Mouse (Mus musculus) kidney, embryonic 15.5 days (tissue): ENCODE data around the gene Degs2. TPM values are rescaled to one million over a fixed set of nuclear protein-coding genes. Genes with fewer than 3 reads are reported as not detected.

ENCODE experiments used
- ATAC-seq: fragments of 200-750 bp; cut with Nextera tagmentation; replicated peaks from 2 replicates; pipeline ENCODE4 v1.8.0; 2017; ENCODE audit warnings: moderate TSS enrichment; ENCODE audit not compliant: low FRiP score
- H3K27ac ChIP-seq: fragments of 300-500 bp; sonication (generic); 2 replicates; pipeline ENCODE4 v1.5.1; 2015; ENCODE audit warnings: mild to moderate bottlenecking, inconsistent platforms
- H3K27me3 ChIP-seq: fragments of 300-500 bp; sonication (generic); 2 replicates; pipeline ENCODE4 v1.6.1; 2015; ENCODE audit warnings: inconsistent platforms
- H3K36me3 ChIP-seq: fragments of 300-500 bp; sonication (generic); 2 replicates; pipeline ENCODE4 v1.6.1; 2015; ENCODE audit warnings: inconsistent platforms
- H3K4me1 ChIP-seq: fragments of 300-500 bp; sonication (generic); 2 replicates; pipeline ENCODE4 v1.6.1; 2015; ENCODE audit warnings: inconsistent platforms
- H3K4me2 ChIP-seq: fragments of 300-500 bp; sonication (generic); 2 replicates; pipeline ENCODE4 v1.6.1; 2015; ENCODE audit warnings: moderate library complexity, mild to moderate bottlenecking, inconsistent platforms
- H3K4me3 ChIP-seq: fragments of 300-500 bp; sonication (generic); replicated peaks from 2 replicates; pipeline ENCODE4 v1.5.1; 2015; ENCODE audit warnings: mild to moderate bottlenecking, inconsistent platforms
- H3K9ac ChIP-seq: fragments of 300-500 bp; sonication (generic); 2 replicates; pipeline ENCODE4 v1.6.1; 2015; ENCODE audit warnings: mild to moderate bottlenecking, inconsistent platforms
- H3K9me3 ChIP-seq: fragments of 300-500 bp; sonication (generic); replicated peaks from 2 replicates; pipeline ENCODE4 v1.6.1; 2016; ENCODE audit warnings: inconsistent platforms
- WGBS: fragments of 180-500 bp; shearing (Covaris S2); methylation state at CpG from one replicate; pipeline ENCODE4 v1.1.7; 2015; ENCODE audit warnings: mixed read lengths; 5-methylcytosine and 5-hydroxymethylcytosine counted together
- polyA plus RNA-seq: library from polyadenylated mRNA; unstranded; fragments of >200 nt; fragmentation: Nextera tagmentation; extraction: Ambion mirVana; gene quantifications from 2 replicates; pipeline ENCODE4 v1.2.1, GENCODE M21; 2015

Gene Degs2
- polyA plus RNA-seq, 1 experiment from 2014 or later, result 7.0 TPM

DNA sequence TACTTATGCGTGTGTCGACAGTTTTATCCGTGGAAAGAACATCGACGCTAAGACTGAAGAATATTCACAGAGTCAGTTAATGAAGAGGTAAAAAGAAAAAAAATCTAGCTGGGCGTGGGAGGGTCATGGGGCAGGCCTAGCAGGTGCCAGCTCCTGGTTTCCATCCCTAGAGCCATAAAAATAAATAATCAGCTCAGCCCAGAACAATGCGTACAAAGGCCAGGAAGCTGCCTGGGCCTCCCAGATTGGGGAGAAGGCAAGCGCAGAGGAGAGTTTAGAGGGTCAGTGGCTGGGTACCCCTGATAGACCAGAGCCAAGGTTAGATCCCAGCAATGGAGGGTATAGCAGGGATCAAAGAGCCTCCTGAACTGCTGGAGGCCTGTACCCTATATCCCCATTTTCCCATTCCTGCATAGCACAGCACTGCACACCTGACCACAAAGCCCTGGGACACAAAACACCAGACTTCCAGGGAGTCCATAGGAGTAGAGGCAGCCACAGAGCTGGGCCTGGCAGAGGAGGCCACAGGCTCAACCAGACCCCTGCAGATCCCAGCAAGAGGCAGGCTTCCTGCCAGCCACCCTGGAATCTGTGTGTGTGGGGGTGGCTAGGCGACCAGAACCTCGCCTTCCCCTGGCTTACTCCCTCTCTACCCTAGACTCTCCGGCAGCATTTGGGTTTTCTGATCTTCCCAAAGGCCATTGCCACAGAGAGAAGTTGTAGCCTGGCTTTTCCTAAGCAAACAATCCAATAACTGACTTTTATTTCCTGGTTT is 3.2 kb downstream of the Degs2 start:
- no peaks in the 10 kb centered on the region for H3K9me3 ChIP-seq
- H3K4me3 ChIP-seq, result no peak overlapping the region
- no peaks in the 10 kb centered on the region for H3K36me3 ChIP-seq
- no peak overlapping the region for H3K4me2 ChIP-seq
- H3K9ac ChIP-seq, result no peak overlapping the region
- peaks cover 36% of the 10 kb centered on the region for H3K27me3 ChIP-seq
- peaks cover 39% of the 10 kb centered on the region for H3K4me1 ChIP-seq
- no peak for ATAC-seq
- peak overlapping the region; percentile 67; the same call in 1 of the 2 replicates for H3K27ac ChIP-seq
- 72% methylated on average over 11 of the region's 11 CpGs for WGBS

GRCm38 (mm10) chr12:108694223-108694622 is 7.9 kb downstream of the Degs2 start:
- Histone ChIP-seq H3K4me1 (peaks cover 11% of the 10 kb centered on the region), H3K27ac (no peak overlapping the region), H3K9ac (no peak overlapping the region), H3K36me3 (0 out of 2 replicates have a peak, but pooled peaks cover 4% of the 10 kb centered on the region), H3K9me3 (no peaks in the 10 kb centered on the region), H3K27me3 (no peaks in the 10 kb centered on the region), H3K4me3 (no peak overlapping the region), H3K4me2 (no peak overlapping the region)
- ATAC-seq, result no peak
- WGBS, result 89% methylated on average over 1 of the region's 1 CpGs

DNA sequence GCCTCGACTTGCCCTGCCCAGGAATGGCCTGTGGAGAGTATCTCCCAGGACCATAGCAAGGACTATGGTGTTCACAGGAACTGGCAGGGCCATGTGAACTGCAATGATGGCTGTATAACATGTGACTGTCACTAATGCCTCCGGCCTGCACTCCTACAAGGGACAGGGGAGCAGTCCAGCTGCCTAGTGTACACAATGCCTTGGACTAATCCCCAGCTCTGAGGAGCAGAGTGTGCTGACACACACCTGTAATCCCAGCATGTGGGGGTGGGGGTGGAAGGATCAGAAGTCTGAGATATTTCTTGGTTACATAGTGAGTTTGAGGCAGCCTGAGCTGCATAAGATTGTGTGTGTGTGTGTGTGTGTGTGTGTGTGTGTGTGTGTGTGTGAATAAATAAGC is 8.5 kb downstream of the Degs2 start:
- WGBS, result 39% methylated on average over 2 of the region's 2 CpGs
- ATAC-seq, result no peak
- Histone ChIP-seq H3K27me3 (no peaks in the 10 kb centered on the region), H3K4me3 (no peak overlapping the region), H3K4me2 (no peak overlapping the region), H3K27ac (no peak overlapping the region), H3K9me3 (no peaks in the 10 kb centered on the region), H3K36me3 (peaks cover 10% of the 10 kb centered on the region), H3K4me1 (peaks cover 5% of the 10 kb centered on the region), H3K9ac (no peak overlapping the region)

DNA sequence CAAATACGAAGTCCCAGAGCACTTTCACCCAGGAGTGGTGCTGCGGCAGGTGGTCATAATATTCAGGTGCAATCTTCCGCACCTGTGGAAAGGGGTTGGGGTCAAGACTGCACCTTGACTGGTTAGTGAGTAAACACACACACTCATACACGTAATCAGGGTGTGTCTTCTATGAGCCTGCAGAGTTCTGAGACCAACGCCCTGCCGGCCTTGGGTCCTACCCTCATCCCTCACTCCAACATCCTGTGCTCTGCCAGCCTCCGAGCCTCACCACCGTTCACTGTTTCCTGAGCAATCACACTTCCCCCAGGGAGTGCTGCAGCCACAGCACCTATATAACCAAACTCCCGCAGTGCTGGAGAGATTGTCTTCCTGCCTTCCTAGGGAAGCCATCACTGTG is 11.6 kb downstream of the Degs2 start:
- no peak overlapping the region for H3K4me3 ChIP-seq
- peaks cover 35% of the 10 kb centered on the region for H3K36me3 ChIP-seq
- H3K9me3 ChIP-seq, result no peaks in the 10 kb centered on the region
- no peak overlapping the region for H3K27ac ChIP-seq
- H3K4me1 ChIP-seq, result peaks cover 13% of the 10 kb centered on the region
- H3K4me2 ChIP-seq, result no peak overlapping the region
- 69% methylated on average over 9 of the region's 9 CpGs for WGBS
- H3K9ac ChIP-seq, result no peak overlapping the region
- ATAC-seq, result no peak
- H3K27me3 ChIP-seq, result no peaks in the 10 kb centered on the region

DNA sequence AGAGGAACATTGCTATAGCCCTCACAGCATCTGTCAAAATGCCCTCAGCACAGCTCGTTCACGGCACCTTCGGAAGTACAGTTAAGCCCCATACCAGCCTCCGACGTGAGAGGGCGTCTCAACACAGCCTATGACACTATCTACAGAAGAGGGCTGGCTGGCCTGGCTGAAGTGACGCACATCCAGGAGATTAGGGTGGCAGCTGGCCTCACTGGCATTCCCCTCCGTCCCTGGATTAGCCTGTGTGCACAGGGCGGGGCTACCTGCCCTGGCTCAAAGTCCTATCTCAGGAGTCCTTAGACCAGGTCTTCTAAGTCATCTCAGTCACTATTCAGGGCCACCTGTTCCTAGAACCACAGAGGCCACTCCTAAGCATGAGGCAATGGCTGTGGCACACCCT is 12.9 kb downstream of the Degs2 start:
- Histone ChIP-seq H3K9me3 (no peaks in the 10 kb centered on the region), H3K27me3 (no peaks in the 10 kb centered on the region), H3K4me2 (no peak overlapping the region), H3K36me3 (peaks cover 46% of the 10 kb centered on the region), H3K27ac (no peak overlapping the region), H3K4me1 (peaks cover 13% of the 10 kb centered on the region), H3K9ac (no peak overlapping the region), H3K4me3 (no peak overlapping the region)
- WGBS, result 90% methylated on average over 9 of the region's 9 CpGs
- ATAC-seq, result no peak

DNA sequence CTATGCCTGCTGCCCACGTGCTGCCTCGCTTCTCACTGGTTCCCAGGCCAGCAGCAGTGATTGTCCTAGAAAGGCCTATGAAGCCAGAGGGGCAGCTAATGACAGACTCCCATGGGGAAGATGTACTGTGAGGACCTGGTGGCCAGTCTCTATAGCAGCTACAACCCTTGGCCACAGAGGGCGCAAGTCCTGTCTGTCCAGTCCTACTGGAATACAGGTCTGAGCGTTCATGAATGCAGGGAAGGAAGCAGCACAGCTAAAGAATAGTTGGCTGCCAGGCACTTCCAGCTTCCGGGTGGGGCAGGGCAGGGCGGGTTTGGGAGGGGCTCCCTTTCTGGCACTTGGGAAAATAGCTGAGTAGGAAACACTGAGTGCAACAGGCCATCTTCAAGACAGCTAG is 15.2 kb downstream of the Degs2 start:
- Histone ChIP-seq H3K27ac (peak overlapping the region; percentile 67), H3K4me2 (no peak overlapping the region), H3K9ac (no peak overlapping the region), H3K4me1 (peaks cover 13% of the 10 kb centered on the region), H3K36me3 (peaks cover 69% of the 10 kb centered on the region), H3K27me3 (no peaks in the 10 kb centered on the region), H3K4me3 (no peak overlapping the region), H3K9me3 (no peaks in the 10 kb centered on the region)
- 0 out of 2 replicates have a peak, but pooled peaks have one; percentile 22 for ATAC-seq
- 57% methylated on average over 6 of the region's 6 CpGs for WGBS

DNA sequence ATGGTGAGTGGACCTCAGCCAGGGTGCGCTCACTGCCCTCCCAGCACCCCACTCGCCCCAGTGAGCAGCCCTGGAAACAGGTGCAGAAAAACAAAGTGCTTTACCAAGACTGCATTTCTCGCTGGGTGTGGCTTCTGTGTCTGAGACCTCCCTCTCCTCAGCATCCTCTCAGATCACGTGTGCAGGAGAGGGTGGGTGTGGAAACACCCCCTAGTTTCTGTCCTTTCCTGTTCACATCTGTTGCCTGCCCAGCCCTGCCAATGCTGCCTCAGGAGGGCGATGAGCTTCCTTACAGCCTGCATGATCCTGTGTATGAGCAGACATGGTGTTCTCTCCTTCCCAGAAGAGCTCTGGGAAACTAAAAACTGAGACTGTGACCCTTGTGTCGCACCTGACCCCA is 15.7 kb downstream of the Degs2 start:
- no peak overlapping the region for H3K4me3 ChIP-seq
- 0 out of 2 replicates have a peak, but pooled peaks have one; percentile 5 for ATAC-seq
- no peaks in the 10 kb centered on the region for H3K27me3 ChIP-seq
- peak overlapping the region; percentile 67 for H3K27ac ChIP-seq
- WGBS, result 64% methylated on average over 6 of the region's 6 CpGs
- no peaks in the 10 kb centered on the region for H3K9me3 ChIP-seq
- peaks cover 73% of the 10 kb centered on the region for H3K36me3 ChIP-seq
- H3K4me1 ChIP-seq, result peaks cover 13% of the 10 kb centered on the region
- H3K9ac ChIP-seq, result no peak overlapping the region
- H3K4me2 ChIP-seq, result no peak overlapping the region

GRCm38 (mm10) chr12:108682240-108683023 is 19.7 kb downstream of the Degs2 start:
- WGBS, result 82% methylated on average over 13 of the region's 13 CpGs
- Histone ChIP-seq H3K9ac (no peak overlapping the region), H3K9me3 (no peaks in the 10 kb centered on the region), H3K4me1 (peaks cover 13% of the 10 kb centered on the region), H3K27ac (0 out of 2 replicates have a peak overlapping the region, but pooled peaks have one; percentile 29), H3K36me3 (peaks cover 86% of the 10 kb centered on the region), H3K27me3 (no peaks in the 10 kb centered on the region), H3K4me2 (no peak overlapping the region), H3K4me3 (no peak overlapping the region)
- ATAC-seq, result no peak

- 94% methylated on average over 8 of the region's 8 CpGs for WGBS
- Histone ChIP-seq H3K27ac (no peak overlapping the region), H3K27me3 (no peaks in the 10 kb centered on the region), H3K36me3 (peaks cover 89% of the 10 kb centered on the region), H3K4me1 (peaks cover 8% of the 10 kb centered on the region), H3K4me3 (no peak overlapping the region), H3K9me3 (no peaks in the 10 kb centered on the region), H3K4me2 (no peak overlapping the region), H3K9ac (no peak overlapping the region)
- no peak for ATAC-seq
Observed at GRCm38 (mm10) chr12:108680861-108681260, 21.3 kb downstream of the Degs2 start.

- WGBS, result 72% methylated on average over 4 of the region's 4 CpGs
- no peak overlapping the region for H3K4me2 ChIP-seq
- H3K27me3 ChIP-seq, result no peaks in the 10 kb centered on the region
- ATAC-seq, result no peak
- H3K36me3 ChIP-seq, result peaks cover 89% of the 10 kb centered on the region
- no peak overlapping the region for H3K4me3 ChIP-seq
- no peak overlapping the region for H3K9ac ChIP-seq
- H3K4me1 ChIP-seq, result peaks cover 20% of the 10 kb centered on the region; the same call in 1 of the 2 replicates
- H3K27ac ChIP-seq, result peak overlapping the region; percentile 19
- H3K9me3 ChIP-seq, result no peaks in the 10 kb centered on the region
Observed at GRCm38 (mm10) chr12:108678366-108678765, 23.7 kb downstream of the Degs2 start.

GRCm38 (mm10) chr12:108677116-108677515 is 25.0 kb downstream of the Degs2 start:
- no peak for ATAC-seq
- peaks cover 85% of the 10 kb centered on the region for H3K36me3 ChIP-seq

More at GRCm38 (mm10) chr12:108677116-108677515, 25.0 kb downstream of the Degs2 start:
- peaks cover 20% of the 10 kb centered on the region; the same call in 1 of the 2 replicates for H3K4me1 ChIP-seq
- WGBS, result 83% methylated on average over 5 of the region's 5 CpGs
- no peaks in the 10 kb centered on the region for H3K9me3 ChIP-seq
- H3K4me3 ChIP-seq, result no peak overlapping the region
- H3K27me3 ChIP-seq, result no peaks in the 10 kb centered on the region
- H3K9ac ChIP-seq, result no peak overlapping the region
- H3K27ac ChIP-seq, result peak overlapping the region; percentile 87
- H3K4me2 ChIP-seq, result no peak overlapping the region
